Mouse (Mus musculus): Measurements from ENCODE around the gene Bcl2l12. TPM values are rescaled to one million over a fixed set of nuclear protein-coding genes. Genes with fewer than 3 reads are reported as not detected.

Gene Bcl2l12
- polyA plus RNA-seq, 1 experiment: 20.3 TPM

- DNase-seq (ENCODE audit: low read depth): no peak
Observed at GRCm38 (mm10) chr7:44959281-44959680, 39.2 kb downstream of the Bcl2l12 start.

GRCm38 (mm10) chr7:44958208-44958607, 40.3 kb downstream of the Bcl2l12 start:
- no peak for DNase-seq (ENCODE audit: low read depth)

- no peak for DNase-seq (ENCODE audit: low read depth)
Observed at GRCm38 (mm10) chr7:44957183-44957835, 41.2 kb downstream of the Bcl2l12 start.

GRCm38 (mm10) chr7:44956266-44956665, 42.2 kb downstream of the Bcl2l12 start:
- no peak for DNase-seq (ENCODE audit: low read depth)

- DNase-seq (ENCODE audit: low read depth): no peak
Observed at GRCm38 (mm10) chr7:44955628-44956027, 42.9 kb downstream of the Bcl2l12 start.

GRCm38 (mm10) chr7:44954091-44954885, 44.2 kb downstream of the Bcl2l12 start:
- DNase-seq (ENCODE audit: low read depth): no peak

GRCm38 (mm10) chr7:44953561-44953960, 45.0 kb downstream of the Bcl2l12 start:
- DNase-seq (ENCODE audit: low read depth): no peak

- peak; percentile 83 for DNase-seq (ENCODE audit: low read depth)
Observed at GRCm38 (mm10) chr7:44952611-44953306, 45.8 kb downstream of the Bcl2l12 start.

- no peak for DNase-seq (ENCODE audit: low read depth)
Observed at GRCm38 (mm10) chr7:44951960-44952359, 46.6 kb downstream of the Bcl2l12 start.

GRCm38 (mm10) chr7:44949922-44950321, 48.6 kb downstream of the Bcl2l12 start:
- no peak for DNase-seq (ENCODE audit: low read depth)

- DNase-seq (ENCODE audit: low read depth): no peak
Observed at GRCm38 (mm10) chr7:44942904-44943303, 55.6 kb downstream of the Bcl2l12 start, which contains the start of gene Tsks. Gene Tsks (plus strand): TSS chr7:44943204.

Other genes starting within 250 kb of the Bcl2l12 start
- 0.12 and 0.14 TPM in 2 replicates for gene Zfp473, start 247.7 kb downstream of the Bcl2l12 start, polyA plus RNA-seq (2012; rRNA removed)
- gene Nup62, start 182.6 kb downstream of the Bcl2l12 start, polyA plus RNA-seq (2012; rRNA removed): 36.7 and 40.5 TPM in 2 replicates
- 2.1 and 2.7 TPM in 2 replicates for gene Il4i1, start 182.3 kb downstream of the Bcl2l12 start, polyA plus RNA-seq (2012; rRNA removed)
- gene Atf5, start 182.1 kb downstream of the Bcl2l12 start, polyA plus RNA-seq (2012; rRNA removed): 139 and 143 TPM in 2 replicates
- gene Akt1s1, start 149.7 kb downstream of the Bcl2l12 start, polyA plus RNA-seq (2012; rRNA removed): 72.9 and 107 TPM in 2 replicates
- 90.6 and 94.6 TPM in 2 replicates for gene Tbc1d17, start 149.6 kb downstream of the Bcl2l12 start, polyA plus RNA-seq (2012; rRNA removed)
- gene Pnkp, start 141.6 kb downstream of the Bcl2l12 start, polyA plus RNA-seq (2012; rRNA removed): 43.4 and 50.8 TPM in 2 replicates
- gene Ptov1, start 128.9 kb downstream of the Bcl2l12 start, polyA plus RNA-seq (2012; rRNA removed): 243 and 279 TPM in 2 replicates
- gene Med25, start 106.0 kb downstream of the Bcl2l12 start, polyA plus RNA-seq (2012; rRNA removed): 95.2 and 106 TPM in 2 replicates
- 34.2 and 34.5 TPM in 2 replicates for gene Fuz, start 102.6 kb downstream of the Bcl2l12 start, polyA plus RNA-seq (2012; rRNA removed)
- gene Ap2a1, start 69.2 kb downstream of the Bcl2l12 start, polyA plus RNA-seq (2012; rRNA removed): 88.2 and 99.1 TPM in 2 replicates
- gene Tsks, start 55.5 kb downstream of the Bcl2l12 start, polyA plus RNA-seq (2012; rRNA removed): 3.5 and 4.7 TPM in 2 replicates
- gene Cpt1c, start 23.9 kb downstream of the Bcl2l12 start, polyA plus RNA-seq (2012; rRNA removed): 17.1 and 17.9 TPM in 2 replicates
- 211 and 218 TPM in 2 replicates for gene Prmt1, start 12.1 kb downstream of the Bcl2l12 start, polyA plus RNA-seq (2012; rRNA removed)
- 87.1 and 89.9 TPM in 2 replicates for gene Irf3, start 1.1 kb downstream of the Bcl2l12 start, polyA plus RNA-seq (2012; rRNA removed)
- 48.9 and 60.3 TPM in 2 replicates for gene Scaf1, start 17.7 kb upstream of the Bcl2l12 start, polyA plus RNA-seq (2012; rRNA removed)
- gene Rras, start 19.2 kb upstream of the Bcl2l12 start, polyA plus RNA-seq (2012; rRNA removed): 221 and 291 TPM in 2 replicates
- 5.7 and 10.5 TPM in 2 replicates for gene Prr12, start 54.2 kb upstream of the Bcl2l12 start, polyA plus RNA-seq (2012; rRNA removed)
- 71.4 and 78.1 TPM in 2 replicates for gene Nosip, start 63.7 kb upstream of the Bcl2l12 start, polyA plus RNA-seq (2012; rRNA removed)
- gene Prrg2, start 64.0 kb upstream of the Bcl2l12 start, polyA plus RNA-seq (2012; rRNA removed): 55.7 and 72.5 TPM in 2 replicates
- gene Rcn3, start 93.5 kb upstream of the Bcl2l12 start, polyA plus RNA-seq (2012; rRNA removed): 112 and 116 TPM in 2 replicates
- 152 and 158 TPM in 2 replicates for gene Fcgrt, start 105.1 kb upstream of the Bcl2l12 start, polyA plus RNA-seq (2012; rRNA removed)
- 218 and 429 TPM in 2 replicates for gene Rps11, start 125.7 kb upstream of the Bcl2l12 start, polyA plus RNA-seq (2012; rRNA removed)
- gene Rpl13a, start 130.0 kb upstream of the Bcl2l12 start, polyA plus RNA-seq (2012; rRNA removed): 2,573 and 2,702 TPM in 2 replicates
- gene Gm45713, start 137.5 kb upstream of the Bcl2l12 start, polyA plus RNA-seq (2012; rRNA removed): 3.6 and 5.6 TPM in 2 replicates
- 37.2 and 42.7 TPM in 2 replicates for gene Flt3l, start 137.7 kb upstream of the Bcl2l12 start, polyA plus RNA-seq (2012; rRNA removed)
- 52.4 and 58.1 TPM in 2 replicates for gene Pih1d1, start 155.6 kb upstream of the Bcl2l12 start, polyA plus RNA-seq (2012; rRNA removed)
- gene Aldh16a1, start 155.9 kb upstream of the Bcl2l12 start, polyA plus RNA-seq (2012; rRNA removed): 33.3 and 38.5 TPM in 2 replicates
- 0.86 and 0.95 TPM in 2 replicates for gene Slc17a7, start 165.2 kb upstream of the Bcl2l12 start, polyA plus RNA-seq (2012; rRNA removed)
- gene Gfy, start 180.9 kb upstream of the Bcl2l12 start, polyA plus RNA-seq (2012; rRNA removed): not detected in 2 replicates
- gene Pth2, start 182.3 kb upstream of the Bcl2l12 start, polyA plus RNA-seq (2012; rRNA removed): not detected in 2 replicates
- 0.39 and 0.41 TPM in 2 replicates for gene Ccdc155, start 206.2 kb upstream of the Bcl2l12 start, polyA plus RNA-seq (2012; rRNA removed)
- gene Dkkl1, start 213.4 kb upstream of the Bcl2l12 start, polyA plus RNA-seq (2012; rRNA removed): 11.5 and 18.9 TPM in 2 replicates
- gene Tead2, start 217.0 kb upstream of the Bcl2l12 start, polyA plus RNA-seq (2012; rRNA removed): 32.6 and 50.1 TPM in 2 replicates
- 19.8 and 24.3 TPM in 2 replicates for gene Cd37, start 240.4 kb upstream of the Bcl2l12 start, polyA plus RNA-seq (2012; rRNA removed)
- 0.32 and 0.46 TPM in 2 replicates for gene Slc6a16, start 242.4 kb upstream of the Bcl2l12 start, polyA plus RNA-seq (2012; rRNA removed)